Mouse (Mus musculus) retina, embryonic 14.5 days (tissue): ENCODE measurements around the gene Kif6.

ENCODE experiments used
- DNase-seq: peaks from one replicate; pipeline ENCODE4 v3.0.0-alpha.2; 2015; ENCODE audit warnings: low spot score

Gene Kif6

GRCm38 (mm10) chr17:49788187-49788974, 173.4 kb downstream of the Kif6 start:
- no peak for DNase-seq

- no peak for DNase-seq
Observed at GRCm38 (mm10) chr17:49791546-49791945, 176.6 kb downstream of the Kif6 start.

- no peak for DNase-seq
Observed at GRCm38 (mm10) chr17:49792217-49792743, 177.3 kb downstream of the Kif6 start.

- no peak for DNase-seq
Observed at GRCm38 (mm10) chr17:49792946-49793345, 178.0 kb downstream of the Kif6 start.

- DNase-seq = no peak
Observed at GRCm38 (mm10) chr17:49793965-49794364, 179.0 kb downstream of the Kif6 start.

GRCm38 (mm10) chr17:49795241-49795640, 180.3 kb downstream of the Kif6 start:
- no peak for DNase-seq

- DNase-seq = no peak
Observed at GRCm38 (mm10) chr17:49796116-49796515, 181.2 kb downstream of the Kif6 start.

GRCm38 (mm10) chr17:49799168-49799567, 184.2 kb downstream of the Kif6 start:
- DNase-seq = no peak

GRCm38 (mm10) chr17:49800157-49800556, 185.2 kb downstream of the Kif6 start:
- no peak for DNase-seq

GRCm38 (mm10) chr17:49807461-49807860, 192.5 kb downstream of the Kif6 start:
- DNase-seq = no peak

GRCm38 (mm10) chr17:49808712-49809343, 193.9 kb downstream of the Kif6 start:
- no peak for DNase-seq

- DNase-seq = no peak
Observed at GRCm38 (mm10) chr17:49813893-49814640, 199.1 kb downstream of the Kif6 start.

- DNase-seq = peak; percentile 77
Observed at GRCm38 (mm10) chr17:49816067-49816565, 201.2 kb downstream of the Kif6 start.

GRCm38 (mm10) chr17:49816703-49817102, 201.8 kb downstream of the Kif6 start:
- DNase-seq = peak; percentile 83

GRCm38 (mm10) chr17:49820203-49820602, 205.3 kb downstream of the Kif6 start:
- DNase-seq = no peak

GRCm38 (mm10) chr17:49824142-49824840, 209.4 kb downstream of the Kif6 start:
- DNase-seq = no peak

GRCm38 (mm10) chr17:49824841-49825450, 210.0 kb downstream of the Kif6 start:
- no peak for DNase-seq

- no peak for DNase-seq
Observed at GRCm38 (mm10) chr17:49825831-49826230, 210.9 kb downstream of the Kif6 start.

GRCm38 (mm10) chr17:49831745-49832144, 216.8 kb downstream of the Kif6 start:
- no peak for DNase-seq

- DNase-seq = no peak
Observed at GRCm38 (mm10) chr17:49834044-49834545, 219.2 kb downstream of the Kif6 start.

- DNase-seq = no peak
Observed at GRCm38 (mm10) chr17:49837417-49837816, 222.5 kb downstream of the Kif6 start.
